Mouse (Mus musculus) urinary bladder, postnatal 4 days (tissue): ENCODE data around the gene Bsph2.

ENCODE experiments used
- DNase-seq, 2 experiments: peaks; one replicate each; pipeline ENCODE4 v3.0.0; 2021 to 2022; ENCODE audit warnings: low spot score in 2 of 2

The Bsph2 gene

GRCm38 (mm10) chr7:13570967-13571366 is at the start of gene Bsph2:
Gene Bsph2 (minus strand): TSS chr7:13571067.
- no peak for DNase-seq

- DNase-seq = no peak
Measured at GRCm38 (mm10) chr7:13511539-13511938, 59.3 kb downstream of the Bsph2 start.
